ENCODE assay signal across 23 mouse cellular contexts in the genomic region with DNA sequence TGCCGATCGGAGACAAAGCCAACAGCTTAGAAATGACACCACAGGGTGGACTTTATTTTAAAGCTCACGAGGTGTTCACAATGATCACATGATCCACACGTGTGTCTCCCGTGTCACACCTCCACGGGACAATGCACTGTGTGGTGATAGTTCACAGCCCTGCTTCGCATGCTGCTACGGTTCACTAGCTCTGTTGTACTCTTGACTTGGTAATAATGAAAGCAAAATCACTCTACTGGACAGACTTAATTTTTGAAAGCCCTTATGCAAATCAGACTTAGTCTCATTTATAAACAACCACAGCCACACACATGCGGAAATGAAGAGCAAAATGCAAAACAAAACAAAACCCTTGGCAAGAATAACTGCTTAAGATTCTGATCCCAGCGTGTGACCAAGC. TPM values are rescaled to one million over a fixed set of nuclear protein-coding genes. Genes with fewer than 3 reads are reported as not detected.
A peak's percentile ranks its signal among the peaks of the same experiment; 100 is the strongest.
DNase-seq lines count a peak whose midpoint lies in the region; ATAC-seq and TF ChIP-seq lines count a peak whose summit lies in the region.
"Had no signal": no experiment of that assay in that cellular context is flagged by ENCODE, and none has a peak within 500 bp of the region (broad histone marks: within the 10 kb centered on the region; RNA-seq: fewer than 3 reads in every experiment).

No protein-coding gene starts in this region.

- no peaks in the 10 kb centered on the region for H3K9me3 ChIP-seq in midbrain, embryonic 12.5 days
- H3K9me3 ChIP-seq in midbrain, embryonic 10.5 days (replicated peaks) = no peaks in the 10 kb centered on the region
- no peaks in the 10 kb centered on the region for H3K9me3 ChIP-seq in hindbrain, embryonic 12.5 days (replicated peaks)
- H3K9me3 ChIP-seq in hindbrain, embryonic 14.5 days (ENCODE audit: control insufficient read depth, low read length) = no peaks in the 10 kb centered on the region
- H3K9me3 ChIP-seq: embryonic facial prominence, embryonic 13.5 days; limb, embryonic 12.5 days; liver, embryonic 12.5 days had no signal

- no peak for ATAC-seq in midbrain, embryonic 12.5 days (ENCODE audit: low FRiP score, low read depth)
- ATAC-seq in hindbrain, embryonic 12.5 days (ENCODE audit: low FRiP score) = no peak
- no peak for ATAC-seq in hindbrain, embryonic 14.5 days (ENCODE audit: low FRiP score)
- ATAC-seq: hindbrain, postnatal 0 days; intestine, embryonic 16.5 days; liver, embryonic 12.5 days had no signal

- H3K4me3 ChIP-seq in midbrain, embryonic 12.5 days = no peak overlapping the region
- H3K4me3 ChIP-seq in midbrain, embryonic 10.5 days = no peak overlapping the region
- no peak overlapping the region for H3K4me3 ChIP-seq in kidney, adult 2 months (ENCODE audit: insufficient read depth, low read depth, low read length)
- no peak overlapping the region for H3K4me3 ChIP-seq in hindbrain, embryonic 12.5 days
- H3K4me3 ChIP-seq in hindbrain, embryonic 14.5 days (replicated peaks; ENCODE audit: low read length) = no peak overlapping the region
- H3K4me3 ChIP-seq: embryonic facial prominence, embryonic 13.5 days; erythroblast, embryonic 14.5 days; gastrocnemius, adult 2 months; layer of hippocampus, adult 2 months; limb, embryonic 12.5 days; liver, embryonic 12.5 days had no signal

- H3K9ac ChIP-seq in midbrain, embryonic 12.5 days (replicated peaks) = no peak overlapping the region
- H3K9ac ChIP-seq in hindbrain, embryonic 12.5 days = no peak overlapping the region
- no peak overlapping the region for H3K9ac ChIP-seq in hindbrain, embryonic 14.5 days
- H3K9ac ChIP-seq: embryonic facial prominence, embryonic 13.5 days; limb, embryonic 12.5 days; liver, embryonic 12.5 days had no signal

- no peak for TF ChIP-seq CTCF in kidney, adult 2 months (conservative IDR thresholded peaks at IDR 0.05; ENCODE audit: insufficient read depth, insufficient read length, low read depth, low read length)

- no peaks in the 10 kb centered on the region for H3K27me3 ChIP-seq in midbrain, embryonic 12.5 days
- H3K27me3 ChIP-seq in midbrain, embryonic 10.5 days (ENCODE audit: low read depth, poor library complexity, severe bottlenecking) = no peaks in the 10 kb centered on the region
- no peaks in the 10 kb centered on the region for H3K27me3 ChIP-seq in kidney, adult 2 months (replicated peaks; ENCODE audit: control insufficient read depth, insufficient read depth, low read length)
- no peaks in the 10 kb centered on the region for H3K27me3 ChIP-seq in hindbrain, embryonic 12.5 days
- H3K27me3 ChIP-seq in hindbrain, embryonic 14.5 days (ENCODE audit: control insufficient read depth, insufficient read depth, low read length) = no peaks in the 10 kb centered on the region
- H3K27me3 ChIP-seq: embryonic facial prominence, embryonic 13.5 days; limb, embryonic 12.5 days; liver, embryonic 12.5 days had no signal

- H3K27ac ChIP-seq in midbrain, embryonic 12.5 days (replicated peaks) = 0 out of 2 replicates have a peak overlapping the region, but pooled peaks have one; percentile 2
- no peak overlapping the region for H3K27ac ChIP-seq in midbrain, embryonic 10.5 days (replicated peaks)
- H3K27ac ChIP-seq in kidney, adult 2 months (ENCODE audit: insufficient read depth, low read depth, low read length) = peak overlapping the region; percentile 79
- no peak overlapping the region for H3K27ac ChIP-seq in hindbrain, embryonic 12.5 days
- H3K27ac ChIP-seq in hindbrain, embryonic 14.5 days = no peak overlapping the region
- H3K27ac ChIP-seq: embryonic facial prominence, embryonic 13.5 days; gastrocnemius, adult 2 months; hindbrain, postnatal 0 days; layer of hippocampus, adult 2 months; limb, embryonic 12.5 days; liver, embryonic 12.5 days had no signal

- no peak for TF ChIP-seq POLR2A in kidney, adult 2 months (IDR thresholded peaks at IDR 0.05; ENCODE audit: low read depth, low read length)

- H3K4me1 ChIP-seq in midbrain, embryonic 12.5 days = 0 out of 2 replicates have a peak, but pooled peaks cover under 1% of the 10 kb centered on the region
- peaks cover 10% of the 10 kb centered on the region for H3K4me1 ChIP-seq in midbrain, embryonic 10.5 days
- H3K4me1 ChIP-seq in kidney, adult 2 months (ENCODE audit: control insufficient read depth, insufficient read depth, low read length) = peaks cover 17% of the 10 kb centered on the region
- peaks cover 12% of the 10 kb centered on the region for H3K4me1 ChIP-seq in hindbrain, embryonic 12.5 days
- 0 out of 2 replicates have a peak, but pooled peaks cover 6% of the 10 kb centered on the region for H3K4me1 ChIP-seq in hindbrain, embryonic 14.5 days (replicated peaks; ENCODE audit: control insufficient read depth, insufficient read depth, low read length)
- H3K4me1 ChIP-seq: limb, embryonic 12.5 days; liver, embryonic 12.5 days had no signal

- 86% methylated on average over 10 of the region's 10 CpGs for WGBS in midbrain, embryonic 12.5 days
- 92% methylated on average over 10 of the region's 10 CpGs for WGBS in midbrain, embryonic 10.5 days
- 40% methylated on average over 10 of the region's 10 CpGs for WGBS in kidney, adult 2 months
- 85% methylated on average over 10 of the region's 10 CpGs for WGBS in hindbrain, embryonic 12.5 days
- 70% methylated on average over 10 of the region's 10 CpGs for WGBS in hindbrain, embryonic 14.5 days

- DNase-seq in midbrain, embryonic 10.5 days (ENCODE audit: low spot score) = no peak
- peak; percentile 84 for DNase-seq in kidney, adult 2 months
- DNase-seq in kidney, postnatal 14 days = peak; percentile 67
- no peak for DNase-seq in right cerebral cortex, adult 2 months (ENCODE audit: low spot score in 2 of 2)
- no peak for DNase-seq in hindbrain, embryonic 14.5 days (ENCODE audit: low spot score)
- DNase-seq: cerebellum, adult 8-10 months; cerebellum, postnatal 36 days; embryo, embryonic 11 days; gastrocnemius, adult 2 months; lung, postnatal 10 days; midbrain, embryonic 14.5 days; right cerebral cortex, postnatal 25 days; spleen, adult 18-20 months; thymus, postnatal 14 days had no signal

- peaks cover 70% of the 10 kb centered on the region for H3K36me3 ChIP-seq in midbrain, embryonic 12.5 days
- H3K36me3 ChIP-seq in midbrain, embryonic 10.5 days = peaks cover 83% of the 10 kb centered on the region
- peaks cover 15% of the 10 kb centered on the region for H3K36me3 ChIP-seq in kidney, adult 2 months (ENCODE audit: control insufficient read depth, insufficient read depth, low read length)
- peaks cover 71% of the 10 kb centered on the region for H3K36me3 ChIP-seq in hindbrain, embryonic 12.5 days
- peaks cover 80% of the 10 kb centered on the region for H3K36me3 ChIP-seq in hindbrain, embryonic 14.5 days (replicated peaks; ENCODE audit: control insufficient read depth, insufficient read depth)

- H3K4me2 ChIP-seq in midbrain, embryonic 12.5 days (replicated peaks) = no peak overlapping the region
- H3K4me2 ChIP-seq in hindbrain, embryonic 12.5 days (replicated peaks) = no peak overlapping the region
- H3K4me2 ChIP-seq in hindbrain, embryonic 14.5 days (replicated peaks) = no peak overlapping the region
- H3K4me2 ChIP-seq: embryonic facial prominence, embryonic 13.5 days; limb, embryonic 12.5 days; liver, embryonic 12.5 days had no signal

RNA-seq across cellular contexts. Expression of gene Hsph1, which starts 19.4 kb away (rescaled TPM):
- 105 and 119 TPM in 2 replicates for polyA plus RNA-seq in midbrain, embryonic 12.5 days (2016; fragmentation: Nextera tagmentation; extraction: Ambion mirVana)
- 109 and 137 TPM in 2 replicates for polyA plus RNA-seq in midbrain, embryonic 10.5 days (2016; fragmentation: Nextera tagmentation; extraction: Ambion mirVana)
- polyA plus RNA-seq in kidney, adult 2 months (2012; rRNA removed) = 21.7 and 24.0 TPM in 2 replicates
- polyA plus RNA-seq in hindbrain, embryonic 12.5 days (2016; fragmentation: Nextera tagmentation; extraction: Ambion mirVana) = 93.9 and 95.3 TPM in 2 replicates
- polyA plus RNA-seq in hindbrain, embryonic 14.5 days (2014; fragmentation: Nextera tagmentation; extraction: Ambion mirVana) = 99.4 and 117 TPM in 2 replicates

Comparison
In these comparisons a context has a peak if more than half of its experiments do, and no peak if none do; other contexts are left out.
1. H3K27ac ChIP-seq: peak in midbrain, embryonic 12.5 days (single experiment) and kidney, adult 2 months (single experiment); none in midbrain, embryonic 10.5 days (single experiment), hindbrain, embryonic 12.5 days (single experiment) and hindbrain, embryonic 14.5 days (single experiment).
2. DNase-seq: peak in kidney, adult 2 months (single experiment) and kidney, postnatal 14 days (single experiment); none in midbrain, embryonic 10.5 days (single experiment), right cerebral cortex, adult 2 months (0 of 2) and hindbrain, embryonic 14.5 days (single experiment).